Mouse (Mus musculus) gastrocnemius, postnatal 4 days (tissue): ENCODE results near the gene Nop9. TPM values are rescaled to one million over a fixed set of nuclear protein-coding genes. Genes with fewer than 3 reads are reported as not detected.

Source experiments
- total RNA-seq, 2 experiments: library from RNA; stranded (reverse); gene quantifications; 2 replicates each; pipeline ENCODE4 v1.2.3; 2021

Nop9 gene
- total RNA-seq, 2 experiments from 2014 or later, result 16.9 to 18.5 TPM

Other genes with a start within 250 kb of the Nop9 start
- not detected for gene Cpne6, start 235.2 kb upstream of the Nop9 start, total RNA-seq
- not detected for gene Nrl, start 220.7 kb upstream of the Nop9 start, total RNA-seq
- 10 to 100 TPM; 21.6 to 21.8 TPM for gene Pck2, start 205.4 kb upstream of the Nop9 start, total RNA-seq
- gene Dcaf11, start 185.7 kb upstream of the Nop9 start, total RNA-seq, result 10 to 100 TPM; 44.5 to 54.3 TPM
- 1 to 10 TPM in 1 of 2 experiments, not detected in 1; 1.4 TPM for gene A730061H03Rik, start 185.3 kb upstream of the Nop9 start, total RNA-seq
- 100 to 1,000 TPM; 294 to 332 TPM for gene Fitm1, start 170.1 kb upstream of the Nop9 start, total RNA-seq
- gene Psme1, start 167.6 kb upstream of the Nop9 start, total RNA-seq, result 10 to 100 TPM; 82.0 to 88.4 TPM
- gene Emc9, start 160.4 kb upstream of the Nop9 start, total RNA-seq, result 10 to 100 TPM; 49.1 to 53.6 TPM
- 100 to 1,000 TPM; 124 to 153 TPM for gene Psme2, start 154.6 kb upstream of the Nop9 start, total RNA-seq
- gene Rnf31, start 154.0 kb upstream of the Nop9 start, total RNA-seq, result 10 to 100 TPM; 21.2 to 22.4 TPM
- gene Irf9, start 142.1 kb upstream of the Nop9 start, total RNA-seq, result 1 to 10 TPM; 7.0 to 9.0 TPM
- 1 to 10 TPM; 2.7 to 3.2 TPM for gene Rec8, start 127.7 kb upstream of the Nop9 start, total RNA-seq
- 100 to 1,000 TPM in 1 of 2 experiments, 10 to 100 TPM in 1; 97.6 to 104 TPM for gene Ipo4, start 109.7 kb upstream of the Nop9 start, total RNA-seq
- 1 to 10 TPM; 1.7 to 2.4 TPM for gene Gm49378, start 107.8 kb upstream of the Nop9 start, total RNA-seq
- gene Tm9sf1, start 101.9 kb upstream of the Nop9 start, total RNA-seq, result 10 to 100 TPM; 46.8 to 47.8 TPM
- 1 to 10 TPM; 1.4 to 2.0 TPM for gene Tssk4, start 95.5 kb upstream of the Nop9 start, total RNA-seq
- gene Mdp1, start 85.2 kb upstream of the Nop9 start, total RNA-seq, result 10 to 100 TPM; 27.2 to 27.5 TPM
- 10 to 100 TPM; 12.7 to 13.9 TPM for gene Gmpr2, start 73.8 kb upstream of the Nop9 start, total RNA-seq
- 100 to 1,000 TPM; 257 to 278 TPM for gene Nedd8, start 73.6 kb upstream of the Nop9 start, total RNA-seq
- gene Tinf2, start 63.9 kb upstream of the Nop9 start, total RNA-seq, result 10 to 100 TPM; 21.6 to 21.7 TPM
- gene Tgm1, start 31.8 kb upstream of the Nop9 start, total RNA-seq, result under 1 TPM; 0.39 to 0.49 TPM
- 10 to 100 TPM; 10.9 to 12.8 TPM for gene Rabggta, start 23.4 kb upstream of the Nop9 start, total RNA-seq
- 10 to 100 TPM; 40.1 to 41.3 TPM for gene Dhrs1, start within 50 bp of the Nop9 start, total RNA-seq
- gene Cideb, start 12.8 kb downstream of the Nop9 start, total RNA-seq, result under 1 TPM in 1 of 2 experiments, not detected in 1; 0.36 TPM
- under 1 TPM; 0.13 to 0.20 TPM for gene Ltb4r2, start 15.7 kb downstream of the Nop9 start, total RNA-seq
- gene Ltb4r1, start 20.3 kb downstream of the Nop9 start, total RNA-seq, result under 1 TPM; 0.49 to 0.64 TPM
- 10 to 100 TPM in 1 of 2 experiments, 1 to 10 TPM in 1; 9.2 to 11.3 TPM for gene Adcy4, start 38.4 kb downstream of the Nop9 start, total RNA-seq
- gene Ripk3, start 43.2 kb downstream of the Nop9 start, total RNA-seq, result 10 to 100 TPM in 1 of 2 experiments, 1 to 10 TPM in 1; 9.4 to 10.7 TPM
- 10 to 100 TPM; 23.0 to 26.0 TPM for gene Nfatc4, start 77.5 kb downstream of the Nop9 start, total RNA-seq
- gene Nynrin, start 108.3 kb downstream of the Nop9 start, total RNA-seq, result 10 to 100 TPM; 27.5 to 33.0 TPM
- under 1 TPM; 0.47 to 0.52 TPM for gene Cbln3, start 138.7 kb downstream of the Nop9 start, total RNA-seq
- 10 to 100 TPM; 15.7 to 16.9 TPM for gene Khnyn, start 139.3 kb downstream of the Nop9 start, total RNA-seq
- 10 to 100 TPM; 45.7 to 50.1 TPM for gene Sdr39u1, start 154.6 kb downstream of the Nop9 start, total RNA-seq
- 10 to 100 TPM; 70.9 to 91.6 TPM for gene Cma1, start 199.0 kb downstream of the Nop9 start, total RNA-seq
- gene Cma2, start 205.3 kb downstream of the Nop9 start, total RNA-seq, result 1 to 10 TPM; 3.7 to 4.2 TPM